Mouse (Mus musculus) kidney, embryonic 14.5 days (tissue): ENCODE measurements around the gene BC035044. TPM values are rescaled to one million over a fixed set of nuclear protein-coding genes. Genes with fewer than 3 reads are reported as not detected.
"Not testable (repeated sequence)": the region's sequence is repeated elsewhere in the genome, so short reads cannot be mapped to it uniquely, and the experiment has no call there.

Experiments
- ATAC-seq: fragments of 200-750 bp; cut with Nextera tagmentation; 2 replicates; pipeline ENCODE4 v1.8.0; 2017; ENCODE audit warnings: moderate number of reproducible peaks, mild to moderate bottlenecking, moderate TSS enrichment, moderate library complexity; ENCODE audit not compliant: low FRiP score, low TSS enrichment
- H3K27ac ChIP-seq: fragments of 300-500 bp; sonication (generic); 2 replicates; pipeline ENCODE4 v1.5.1; 2014; ENCODE audit warnings: low read depth, mild to moderate bottlenecking, low read length, moderate library complexity, mixed read lengths
- H3K27me3 ChIP-seq: fragments of 300-500 bp; sonication (generic); 2 replicates; pipeline ENCODE4 v1.6.1; 2014; ENCODE audit warnings: mild to moderate bottlenecking, low read length; ENCODE audit not compliant: control insufficient read depth, insufficient read depth
- H3K36me3 ChIP-seq: fragments of 300-500 bp; sonication (generic); 2 replicates; pipeline ENCODE4 v1.6.1; 2014; ENCODE audit warnings: low read length, mixed read lengths; ENCODE audit not compliant: control insufficient read depth, insufficient read depth
- H3K4me1 ChIP-seq: fragments of 300-500 bp; sonication (generic); 2 replicates; pipeline ENCODE4 v1.6.1; 2014; ENCODE audit warnings: low read length, mixed read lengths; ENCODE audit not compliant: control insufficient read depth, insufficient read depth
- H3K4me2 ChIP-seq: fragments of 300-500 bp; sonication (generic); replicated peaks from 2 replicates; pipeline ENCODE4 v1.6.1; 2014; ENCODE audit warnings: low read depth, mild to moderate bottlenecking, low read length
- H3K4me3 ChIP-seq: fragments of 300-500 bp; sonication (generic); 2 replicates; pipeline ENCODE4 v1.5.1; 2014; ENCODE audit warnings: mild to moderate bottlenecking, low read length
- H3K9ac ChIP-seq: fragments of 300-500 bp; sonication (generic); 2 replicates; pipeline ENCODE4 v1.6.1; 2014; ENCODE audit warnings: low read depth, mild to moderate bottlenecking, low read length, moderate library complexity
- H3K9me3 ChIP-seq: fragments of 300-500 bp; sonication (generic); 2 replicates; pipeline ENCODE4 v1.6.1; 2016; ENCODE audit warnings: low read length; ENCODE audit not compliant: control insufficient read depth
- WGBS: fragments of 180-500 bp; shearing (Covaris S2); extraction: QIAGEN DNeasy Blood & Tissue Kit; methylation state at CpG from one replicate; pipeline ENCODE4 v1.1.7; 2014; 5-methylcytosine and 5-hydroxymethylcytosine counted together
- polyA plus RNA-seq: library from polyadenylated mRNA; unstranded; fragments of >200 nt; fragmentation: Nextera tagmentation; extraction: Ambion mirVana; gene quantifications from 2 replicates; pipeline ENCODE4 v1.2.1, GENCODE M21; 2014

BC035044 gene
- 0.64 and 0.76 TPM in 2 replicates for polyA plus RNA-seq

GRCm38 (mm10) chr6:128890948-128891355, at the start of gene BC035044:
TSS of gene BC035044 (minus strand) at chr6:128891126.
- Histone ChIP-seq H3K4me1 (no peaks in the 10 kb centered on the region), H3K4me3 (no peak within 1 kb of the TSS), H3K27me3 (no peaks in the 10 kb centered on the region), H3K9ac (no peak within 1 kb of the TSS), H3K9me3 (no peaks in the 10 kb centered on the region), H3K27ac (no peak within 1 kb of the TSS), H3K36me3 (no peaks in the 10 kb centered on the region), H3K4me2 (no peak within 1 kb of the TSS)
- WGBS = 75% methylated on average over 2 of the region's 2 CpGs
- no peak for ATAC-seq

GRCm38 (mm10) chr6:128935889-128936665, 45.2 kb upstream of the BC035044 start:
- ATAC-seq, H3K9me3 ChIP-seq, H3K4me2 ChIP-seq, H3K4me1 ChIP-seq, H3K9ac ChIP-seq, H3K36me3 ChIP-seq, H3K4me3 ChIP-seq, H3K27ac ChIP-seq, H3K27me3 ChIP-seq: not testable (repeated sequence)
- 93% methylated on average over 4 of the region's 13 CpGs for WGBS

GRCm38 (mm10) chr6:128934081-128934480, 43.2 kb upstream of the BC035044 start, which contains the start of gene Clec2g:
TSS of gene Clec2g (plus strand) at chr6:128934381.
- H3K9ac ChIP-seq, H3K36me3 ChIP-seq, H3K27me3 ChIP-seq, H3K9me3 ChIP-seq, ATAC-seq, H3K27ac ChIP-seq, H3K4me1 ChIP-seq, H3K4me2 ChIP-seq, H3K4me3 ChIP-seq: not testable (repeated sequence)
- WGBS = 90% methylated on average over 4 of the region's 4 CpGs

GRCm38 (mm10) chr6:128933050-128933449, 42.1 kb upstream of the BC035044 start:
- Histone ChIP-seq H3K36me3 (no peaks in the 10 kb centered on the region), H3K9me3 (no peaks in the 10 kb centered on the region), H3K9ac (no peak overlapping the region), H3K4me1 (no peaks in the 10 kb centered on the region), H3K4me3 (no peak overlapping the region), H3K27ac (no peak overlapping the region), H3K27me3 (no peaks in the 10 kb centered on the region), H3K4me2 (no peak overlapping the region)
- no peak for ATAC-seq
- WGBS = 86% methylated on average over 2 of the region's 2 CpGs

- no peak for ATAC-seq
- Histone ChIP-seq H3K27ac (no peak overlapping the region), H3K4me2 (no peak overlapping the region), H3K27me3 (no peaks in the 10 kb centered on the region), H3K9ac (no peak overlapping the region), H3K36me3 (no peaks in the 10 kb centered on the region), H3K9me3 (no peaks in the 10 kb centered on the region), H3K4me3 (no peak overlapping the region), H3K4me1 (no peaks in the 10 kb centered on the region)
- WGBS = 91% methylated on average over 2 of the region's 2 CpGs
Observed at GRCm38 (mm10) chr6:128917322-128917721, 26.4 kb upstream of the BC035044 start.

- no peak for ATAC-seq
- Histone ChIP-seq H3K4me2 (no peak overlapping the region), H3K27ac (no peak overlapping the region), H3K27me3 (no peaks in the 10 kb centered on the region), H3K4me3 (no peak overlapping the region), H3K9me3 (no peaks in the 10 kb centered on the region), H3K9ac (no peak overlapping the region), H3K4me1 (no peaks in the 10 kb centered on the region), H3K36me3 (no peaks in the 10 kb centered on the region)
- 78% methylated on average over 2 of the region's 2 CpGs for WGBS
Observed at GRCm38 (mm10) chr6:128913598-128914254, 22.8 kb upstream of the BC035044 start.

GRCm38 (mm10) chr6:128900796-128901552, 10.0 kb upstream of the BC035044 start:
- not testable (repeated sequence) for H3K27me3 ChIP-seq, H3K4me1 ChIP-seq, H3K4me2 ChIP-seq, H3K4me3 ChIP-seq, H3K9ac ChIP-seq, H3K27ac ChIP-seq, ATAC-seq, H3K36me3 ChIP-seq, H3K9me3 ChIP-seq
- WGBS = 85% methylated on average over 6 of the region's 6 CpGs

- no peak overlapping the region for H3K27ac ChIP-seq
- no peaks in the 10 kb centered on the region for H3K27me3 ChIP-seq
- no peak for ATAC-seq
- WGBS = 85% methylated on average over 2 of the region's 2 CpGs
- H3K4me3 ChIP-seq = no peak overlapping the region
- H3K9ac ChIP-seq = no peak overlapping the region
- H3K36me3 ChIP-seq = no peaks in the 10 kb centered on the region
- H3K9me3 ChIP-seq = no peaks in the 10 kb centered on the region
- no peaks in the 10 kb centered on the region for H3K4me1 ChIP-seq
- H3K4me2 ChIP-seq = no peak overlapping the region
Observed at GRCm38 (mm10) chr6:128900044-128900443, 9.1 kb upstream of the BC035044 start.
